Mouse (Mus musculus): ENCODE results near the gene Olfr401. TPM values are rescaled to one million over a fixed set of nuclear protein-coding genes. Genes with fewer than 3 reads are reported as not detected.

Olfr401 gene
- polyA plus RNA-seq (2017; shearing (Covaris generic)) = not detected

DNA sequence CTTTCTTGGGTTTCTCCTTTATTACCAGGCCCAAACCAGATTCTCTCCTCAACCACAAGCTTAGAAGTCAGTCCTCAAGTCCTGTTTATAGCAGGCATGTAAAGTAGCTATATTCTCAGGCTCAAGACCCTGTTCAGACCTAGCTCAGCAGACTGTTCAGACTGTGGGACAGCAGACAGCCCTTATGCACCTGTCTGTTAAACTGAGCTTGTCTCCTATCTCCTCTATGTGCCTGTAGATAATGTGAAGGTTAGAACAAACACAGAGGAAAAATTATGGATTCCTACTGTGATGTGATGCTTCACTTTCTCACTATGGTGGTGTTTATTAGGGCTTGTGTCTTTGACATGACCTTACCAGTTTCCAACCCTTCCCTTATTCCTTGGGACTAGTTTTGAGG lies at the start of gene Olfr401:
Olfr401 (plus strand) TSS at position 301 of the 400 bp plus-strand sequence.

GRCm38 (mm10) chr11:74069655-74070054 lies 43.9 kb upstream of the Olfr401 start, which contains the start of gene Zfp616:
Gene Zfp616 (plus strand): TSS chr11:74069955.

GRCm38 (mm10) chr11:74153229-74153628 lies 39.7 kb downstream of the Olfr401 start, which contains the start of gene Olfr402:
Gene Olfr402 (plus strand): TSS chr11:74153529.

Other genes with a start within 250 kb of the Olfr401 start
- not detected for gene Olfr394, start 222.9 kb upstream of the Olfr401 start, polyA plus RNA-seq (2017; shearing (Covaris generic))
- not detected for gene Olfr395, start 204.4 kb upstream of the Olfr401 start, polyA plus RNA-seq (2017; shearing (Covaris generic))
- under 1 TPM in 1 of 2 experiments, not detected in 1; 0.20 TPM for gene Olfr23, start 177.0 kb upstream of the Olfr401 start, polyA plus RNA-seq (2017; shearing (Covaris generic))
- gene Olfr397, start 152.9 kb upstream of the Olfr401 start, polyA plus RNA-seq (2017; shearing (Covaris generic)) = under 1 TPM in 1 of 2 experiments, not detected in 1; 0.27 TPM
- gene Olfr398, start 123.3 kb upstream of the Olfr401 start, polyA plus RNA-seq (2017; shearing (Covaris generic)) = under 1 TPM in 1 of 2 experiments, not detected in 1; 0.04 TPM
- gene Olfr139, start 57.2 kb upstream of the Olfr401 start, polyA plus RNA-seq (2017; shearing (Covaris generic)) = under 1 TPM in 1 of 2 experiments, not detected in 1; 0.44 TPM
- not detected for gene Olfr399, start 57.1 kb upstream of the Olfr401 start, polyA plus RNA-seq (2017; shearing (Covaris generic))
- gene Zfp616, start 43.8 kb upstream of the Olfr401 start, polyA plus RNA-seq (2017; shearing (Covaris generic)) = under 1 TPM in 1 of 2 experiments, not detected in 1; 0.08 TPM
- not detected for gene Olfr402, start 39.8 kb downstream of the Olfr401 start, polyA plus RNA-seq (2017; shearing (Covaris generic))
- under 1 TPM in 1 of 2 experiments, not detected in 1; 0.10 TPM for gene Olfr403, start 72.5 kb downstream of the Olfr401 start, polyA plus RNA-seq (2017; shearing (Covaris generic))
- gene Olfr43, start 97.7 kb downstream of the Olfr401 start, polyA plus RNA-seq (2017; shearing (Covaris generic)) = under 1 TPM; 0.13 to 0.49 TPM
- not detected for gene Olfr406, start 146.1 kb downstream of the Olfr401 start, polyA plus RNA-seq (2017; shearing (Covaris generic))
- not detected for gene Olfr59, start 170.0 kb downstream of the Olfr401 start, polyA plus RNA-seq (2017; shearing (Covaris generic))
- gene Olfr410, start 224.3 kb downstream of the Olfr401 start, polyA plus RNA-seq (2017; shearing (Covaris generic)) = not detected
- under 1 TPM in 1 of 2 experiments, not detected in 1; 0.44 TPM for gene Olfr411, start 238.9 kb downstream of the Olfr401 start, polyA plus RNA-seq (2017; shearing (Covaris generic))
- gene Olfr412, start 248.4 kb downstream of the Olfr401 start, polyA plus RNA-seq (2017; shearing (Covaris generic)) = not detected

Data from activated CD4-positive, CD25-positive, alpha-beta regulatory T cell (primary cell).